Mouse (Mus musculus) ZHBTc4 (cell line): Measurements from ENCODE around the gene Olfr1352.
"Not testable (repeated sequence)": the region's sequence is repeated elsewhere in the genome, so short reads cannot be mapped to it uniquely, and the experiment has no call there.

Source experiments
- DNase-seq: peaks from one replicate; pipeline ENCODE4 v3.0.0-alpha.2; 2011; ENCODE audit warnings: low read depth, low spot score

Gene Olfr1352

GRCm38 (mm10) chr10:78980750-78981149 is at the start of gene Olfr1352:
TSS of gene Olfr1352 (plus strand) at chr10:78981050.
- DNase-seq: no peak

GRCm38 (mm10) chr10:78950336-78950735 is 30.5 kb upstream of the Olfr1352 start, which contains the start of gene Olfr8:
TSS of gene Olfr8 (plus strand) at chr10:78950636.
- DNase-seq: not testable (repeated sequence)

- not testable (repeated sequence) for DNase-seq
These were observed 17.8 kb upstream of the Olfr1352 start, which contains the start of gene Olfr1353 for GRCm38 (mm10) chr10:78963009-78963408. TSS of gene Olfr1353 (plus strand) at chr10:78963309.

GRCm38 (mm10) chr10:79012172-79012571 is 31.3 kb downstream of the Olfr1352 start, which contains the start of gene Olfr1351:
TSS of gene Olfr1351 (plus strand) at chr10:79012472.
- DNase-seq: no peak

GRCm38 (mm10) chr10:79028441-79028840 is 47.6 kb downstream of the Olfr1352 start, which contains the start of gene Olfr57:
TSS of gene Olfr57 (plus strand) at chr10:79028741.
- no peak for DNase-seq
